Mouse (Mus musculus): ENCODE results near the gene Lcn11.

- TF ChIP-seq MAX (IDR thresholded peaks at IDR 0.05; ENCODE audit: low read depth) = no peak
- TF ChIP-seq POLR2AphosphoS2 (IDR thresholded peaks at IDR 0.05; ENCODE audit: insufficient read length, low read depth) = no peak
- TF ChIP-seq USF1 (IDR thresholded peaks at IDR 0.05; ENCODE audit: low read depth) = no peak
- no peak for TF ChIP-seq POLR2A (IDR thresholded peaks at IDR 0.05; ENCODE audit: insufficient read length, low read depth)
- no peak for TF ChIP-seq MYOG (IDR thresholded peaks at IDR 0.05; ENCODE audit: control insufficient read depth in 1 of 3, insufficient read depth in 1 of 3, insufficient read length in 2 of 3, low read depth in 2 of 3)
- TF ChIP-seq SRF (IDR thresholded peaks at IDR 0.05; ENCODE audit: control insufficient read depth, insufficient read length, low read depth) = no peak
Observed at GRCm38 (mm10) chr2:25797635-25798034, 20.8 kb downstream of the Lcn11 start.

Measured in myocyte (in vitro differentiated cells).